Mouse (Mus musculus): Measurements from ENCODE around the gene Necap2.

The Necap2 gene

DNA sequence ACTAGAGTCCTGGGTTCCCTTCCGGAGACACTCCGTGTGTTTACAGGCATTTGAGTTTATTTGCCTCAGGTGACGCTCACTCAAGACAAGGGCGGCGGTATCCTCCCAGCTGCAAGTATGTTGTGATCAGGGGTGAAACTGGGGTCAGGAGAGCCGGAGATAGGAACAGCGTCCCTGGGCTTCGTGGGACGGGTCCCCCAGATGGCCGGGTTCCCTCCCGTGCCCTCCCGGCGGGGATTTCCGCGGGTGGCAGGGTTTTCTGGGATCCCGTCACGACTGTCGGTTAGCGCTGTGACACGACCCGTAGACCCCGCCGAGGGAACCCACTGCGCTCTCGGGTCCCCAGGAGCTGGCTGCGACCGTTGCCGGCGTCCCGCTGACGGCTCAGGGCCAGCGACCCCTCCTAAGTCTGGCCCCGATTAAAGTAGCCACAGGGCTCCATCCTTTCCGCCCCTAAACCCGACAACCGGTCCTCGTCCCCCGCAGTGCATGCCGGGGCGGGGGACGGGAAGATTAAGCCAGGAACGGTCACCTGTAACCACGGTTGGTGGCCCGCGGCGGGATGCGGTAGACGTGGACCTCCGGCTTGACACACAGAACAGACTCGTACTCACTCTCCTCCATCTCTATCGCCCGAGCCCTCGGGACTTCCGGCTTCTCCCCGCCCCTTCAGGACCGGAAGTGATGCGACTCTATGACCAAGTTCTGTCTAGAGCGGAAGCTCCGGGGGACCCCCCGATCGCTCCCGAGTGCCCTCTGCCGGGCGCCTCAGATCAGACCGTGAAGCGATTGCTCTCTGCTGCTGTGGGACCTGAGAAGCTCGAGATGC lies at the start of gene Necap2:
Gene Necap2, minus strand, starts transcription at position 677 of the 829 bp plus-strand sequence.
- DNase-seq (ENCODE audit: low spot score in 2 of 2): peak; percentile 90 to 94

DNA sequence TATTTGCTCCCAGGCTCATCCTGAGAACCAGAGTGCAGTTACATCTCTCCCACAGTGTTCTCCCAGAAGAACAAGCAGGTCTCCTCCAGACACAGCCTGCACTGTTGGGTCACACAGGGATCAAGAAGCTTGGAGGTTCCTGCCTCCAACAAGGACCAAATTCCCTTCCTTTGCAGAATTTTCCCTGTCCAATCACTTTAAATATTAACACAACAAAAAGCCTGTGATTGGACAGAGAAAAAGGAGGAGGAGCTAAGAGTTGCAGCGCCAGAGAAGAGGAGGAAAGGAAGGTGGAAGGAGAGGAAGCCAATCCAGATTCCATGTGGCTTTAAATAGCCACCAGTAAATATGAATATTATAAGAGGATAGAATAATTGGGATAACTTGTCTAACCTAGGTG lies 44.9 kb upstream of the Necap2 start:
- no peak for DNase-seq (ENCODE audit: low spot score in 2 of 2)

DNA sequence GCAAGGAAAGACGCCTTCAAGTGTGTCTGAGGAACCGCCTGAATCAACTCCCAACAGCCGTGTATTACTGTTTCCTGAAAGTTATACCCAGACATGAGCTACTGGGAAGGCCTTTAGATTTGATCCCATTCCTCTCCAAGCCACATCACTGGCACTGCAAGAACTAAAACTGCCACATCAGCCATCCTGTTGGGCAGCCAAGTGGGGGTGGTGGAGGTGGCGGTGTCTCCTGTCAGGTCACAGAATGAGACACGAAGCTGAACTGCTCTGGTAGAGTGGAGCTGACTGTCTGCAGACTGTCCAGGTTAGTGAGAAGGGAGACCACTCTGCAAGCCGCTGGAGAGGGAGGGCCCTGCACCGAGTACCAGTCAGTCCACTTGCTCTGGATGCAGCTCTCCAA lies 44.5 kb upstream of the Necap2 start:
- DNase-seq (ENCODE audit: low spot score in 2 of 2): no peak

DNA sequence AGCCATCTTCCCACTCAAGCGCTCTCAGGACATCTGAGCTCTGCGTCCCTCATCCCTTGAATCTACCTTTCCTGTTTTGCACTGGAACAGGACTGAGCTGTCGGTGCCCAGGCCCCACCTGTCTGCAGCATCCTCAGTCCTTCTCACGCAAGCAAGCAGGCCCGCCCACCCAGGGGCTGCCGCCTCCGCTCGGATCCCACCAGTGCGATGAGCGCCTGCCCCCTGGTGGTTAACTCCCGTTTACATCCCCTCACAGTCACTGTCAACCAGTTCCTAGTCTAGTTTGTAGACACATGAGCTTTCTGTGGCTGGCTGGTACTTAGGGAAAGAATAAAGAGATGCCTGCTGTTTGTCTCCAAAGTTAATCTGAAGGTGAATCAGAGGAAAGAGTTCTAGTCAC lies 42.5 kb upstream of the Necap2 start:
- DNase-seq (ENCODE audit: low spot score in 2 of 2): no peak

DNA sequence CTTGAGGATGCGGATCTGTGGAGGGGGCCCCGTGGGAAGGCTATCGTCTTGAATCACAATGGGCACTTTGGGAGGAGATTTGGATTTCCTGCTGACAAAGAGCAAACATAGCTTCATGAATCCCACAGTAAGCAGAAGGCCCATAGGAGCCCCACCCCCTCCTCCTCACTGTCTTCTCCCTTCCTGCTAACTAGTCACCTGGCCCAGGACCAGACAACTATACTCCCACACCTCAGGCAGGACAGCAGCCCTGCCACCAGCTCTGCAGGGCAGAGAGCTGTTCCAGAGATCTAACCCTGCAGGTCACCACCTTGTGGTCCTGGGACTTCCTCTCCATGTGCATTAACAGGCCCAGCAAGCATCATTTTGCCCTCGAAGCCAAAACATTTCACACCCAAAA lies 40.5 kb upstream of the Necap2 start:
- no peak for DNase-seq (ENCODE audit: low spot score in 2 of 2)

- DNase-seq (ENCODE audit: low spot score in 2 of 2): no peak
These were observed 37.2 kb upstream of the Necap2 start for GRCm38 (mm10) chr4:141115398-141115797.

DNA sequence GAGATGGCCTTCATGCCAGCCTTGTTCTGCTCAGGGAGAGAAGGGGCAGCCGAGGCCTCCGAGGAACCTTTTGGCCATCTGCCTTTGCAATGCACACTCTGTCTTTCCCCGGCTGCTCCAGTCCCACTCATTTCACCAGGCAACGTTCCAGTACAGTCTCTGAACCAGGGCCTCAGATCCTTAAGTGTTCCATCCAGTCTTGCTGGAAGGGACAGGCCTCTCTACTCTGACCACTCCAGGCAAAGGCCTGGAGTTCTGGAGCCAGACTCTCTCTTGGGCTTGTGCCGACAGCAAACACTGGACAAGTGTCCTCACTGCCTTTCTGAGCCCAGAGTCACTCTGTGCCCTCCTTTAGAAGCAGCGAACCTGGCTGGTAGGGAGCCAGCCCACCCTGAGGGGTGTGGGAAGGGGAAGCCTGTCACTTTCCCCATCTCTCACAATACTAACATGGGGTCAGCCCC lies 36.4 kb upstream of the Necap2 start:
- DNase-seq (ENCODE audit: low spot score in 2 of 2): no peak

DNA sequence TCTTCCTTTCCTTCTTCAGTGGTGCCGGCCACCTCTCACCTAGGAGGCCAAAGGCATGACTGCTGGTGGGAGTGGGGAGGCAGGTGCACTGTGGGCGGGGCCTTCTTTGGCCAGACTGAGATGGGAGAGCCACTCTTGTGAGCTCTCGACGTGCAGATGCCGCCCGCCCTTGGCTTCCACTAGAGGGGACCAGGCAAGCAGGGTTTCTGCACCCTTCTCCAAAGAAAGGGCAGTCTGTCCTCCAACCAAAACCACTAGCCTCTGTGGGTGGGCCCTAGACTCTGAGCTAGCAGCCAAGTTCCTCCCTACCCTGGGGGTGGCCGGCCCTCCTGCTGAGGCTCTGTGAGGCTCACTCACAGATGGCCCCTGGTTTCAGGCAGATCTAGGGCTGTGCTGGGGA lies 35.7 kb upstream of the Necap2 start:
- no peak for DNase-seq (ENCODE audit: low spot score in 2 of 2)

DNA sequence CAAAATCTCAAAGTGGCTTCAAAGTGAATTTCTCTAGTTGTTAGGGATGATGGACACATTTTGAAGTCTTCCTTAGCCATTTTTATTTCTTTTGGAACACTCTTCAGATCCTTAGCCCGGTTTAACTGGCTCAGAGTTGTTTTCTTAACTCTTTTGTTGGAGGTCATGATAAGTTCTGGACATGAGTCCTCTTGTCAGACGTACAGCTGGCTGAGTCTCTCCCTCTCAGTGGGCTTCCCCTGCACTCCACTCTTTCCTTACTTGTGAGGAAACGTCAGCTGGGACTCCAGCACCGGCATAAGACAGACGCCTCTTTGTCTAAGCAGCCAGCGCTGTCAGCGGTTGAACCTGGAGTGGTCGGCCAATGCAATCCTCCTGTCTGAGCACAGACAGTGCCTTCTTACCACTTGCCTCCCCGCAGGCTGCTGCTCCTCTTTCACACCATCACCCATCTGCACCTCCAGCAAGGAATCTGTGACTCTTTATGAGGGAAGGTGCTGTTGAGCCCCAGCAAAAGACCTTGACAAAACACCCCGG lies 30.1 kb upstream of the Necap2 start:
- no peak for DNase-seq (ENCODE audit: low spot score in 2 of 2)

DNA sequence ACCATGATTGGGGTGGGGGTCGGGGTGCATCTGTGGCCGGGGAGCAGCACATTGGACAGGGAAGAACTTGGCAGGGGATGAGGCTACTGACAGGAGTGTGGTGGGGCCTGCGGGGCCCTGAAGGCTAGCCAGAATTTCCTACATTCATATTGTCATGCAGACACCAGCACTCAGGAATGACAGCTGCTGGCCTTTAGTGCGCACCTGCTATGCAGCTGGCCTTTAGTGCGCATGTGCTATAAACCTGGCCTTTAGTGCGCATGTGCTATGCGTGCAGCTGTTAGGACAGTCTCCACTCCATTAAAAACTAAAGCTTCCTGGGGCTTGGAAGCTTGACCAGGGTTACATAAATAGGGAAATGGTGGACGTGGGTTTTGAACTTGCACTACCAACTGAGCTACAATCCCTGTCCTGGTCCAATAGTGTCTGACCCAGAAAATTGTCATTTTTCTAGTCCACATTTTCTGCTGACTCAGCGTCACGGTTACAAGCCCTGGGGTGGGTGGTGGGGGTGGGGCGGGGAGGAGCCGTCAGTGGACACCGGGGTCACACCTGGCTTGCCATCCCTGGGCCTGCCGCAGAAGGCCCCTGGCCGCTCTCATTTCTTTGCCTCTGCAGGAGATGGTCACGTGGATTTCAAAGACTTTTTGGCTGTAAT lies 28.5 kb upstream of the Necap2 start:
- no peak for DNase-seq (ENCODE audit: low spot score in 2 of 2)

DNA sequence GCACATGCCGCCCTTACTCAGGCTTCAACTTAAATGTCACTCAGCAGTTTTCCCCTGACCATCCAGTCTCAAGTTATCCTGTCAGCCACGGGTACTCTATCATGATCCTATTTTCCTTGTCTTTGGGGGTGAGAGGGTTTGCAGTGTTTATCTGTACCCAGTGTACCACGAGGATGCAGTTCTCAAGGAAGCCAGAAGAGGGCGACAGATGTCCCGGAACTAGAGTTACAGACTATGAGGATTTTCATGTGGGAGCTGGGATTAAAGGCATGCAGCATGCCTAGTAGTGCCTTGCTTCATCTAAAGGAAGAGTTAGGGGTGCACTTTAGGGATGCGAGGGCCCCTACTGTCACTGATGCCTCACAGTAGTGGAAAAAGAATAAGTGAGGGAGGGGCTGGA lies 23.7 kb upstream of the Necap2 start:
- DNase-seq (ENCODE audit: low spot score in 2 of 2): no peak

- no peak for DNase-seq (ENCODE audit: low spot score in 2 of 2)
These were observed 23.1 kb upstream of the Necap2 start for GRCm38 (mm10) chr4:141101291-141101690.

DNA sequence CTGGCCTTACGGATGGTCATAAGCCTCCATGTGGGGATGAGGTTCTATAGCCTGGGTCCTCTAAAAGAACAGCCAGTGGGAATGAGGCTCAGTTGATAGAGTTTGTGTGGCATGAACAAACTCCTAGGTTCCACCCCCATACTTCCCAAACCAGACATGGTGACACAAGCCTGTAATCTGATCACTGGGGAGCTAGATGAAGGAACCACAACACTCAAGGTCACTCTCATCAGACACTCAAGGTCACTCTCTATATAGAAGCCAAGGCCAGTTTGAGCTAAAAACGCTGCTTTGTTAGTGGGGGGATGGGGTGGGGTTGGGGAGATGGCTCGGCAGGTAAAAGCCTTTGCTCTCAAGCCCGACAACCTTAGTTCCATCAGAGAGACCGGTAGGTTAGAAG lies 21.8 kb upstream of the Necap2 start:
- DNase-seq (ENCODE audit: low spot score in 2 of 2): no peak

DNA sequence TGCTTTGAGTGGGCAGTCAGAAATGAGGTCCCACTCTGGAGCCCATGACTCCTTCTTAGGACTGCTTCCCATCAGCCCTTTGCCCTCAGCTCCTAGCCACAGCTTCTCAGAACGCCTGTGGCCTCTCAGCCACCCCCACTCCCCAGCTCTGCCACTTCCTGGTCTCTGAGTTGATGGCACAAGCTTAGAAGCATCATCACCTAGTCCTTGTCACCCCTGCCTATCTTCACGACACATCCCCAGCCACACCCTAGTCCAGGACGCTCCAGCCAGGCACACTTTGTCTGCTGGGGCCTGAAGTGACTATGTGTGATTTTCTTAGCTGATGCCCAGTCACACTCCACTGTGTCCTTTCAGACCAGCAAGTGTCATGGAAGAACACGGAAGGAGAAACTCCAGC lies 20.8 kb upstream of the Necap2 start:
- no peak for DNase-seq (ENCODE audit: low spot score in 2 of 2)

- no peak for DNase-seq (ENCODE audit: low spot score in 2 of 2)
These were observed 18.6 kb upstream of the Necap2 start for GRCm38 (mm10) chr4:141096710-141097109.

GRCm38 (mm10) chr4:141095016-141095415 lies 16.9 kb upstream of the Necap2 start:
- DNase-seq (ENCODE audit: low spot score in 2 of 2): no peak

DNA sequence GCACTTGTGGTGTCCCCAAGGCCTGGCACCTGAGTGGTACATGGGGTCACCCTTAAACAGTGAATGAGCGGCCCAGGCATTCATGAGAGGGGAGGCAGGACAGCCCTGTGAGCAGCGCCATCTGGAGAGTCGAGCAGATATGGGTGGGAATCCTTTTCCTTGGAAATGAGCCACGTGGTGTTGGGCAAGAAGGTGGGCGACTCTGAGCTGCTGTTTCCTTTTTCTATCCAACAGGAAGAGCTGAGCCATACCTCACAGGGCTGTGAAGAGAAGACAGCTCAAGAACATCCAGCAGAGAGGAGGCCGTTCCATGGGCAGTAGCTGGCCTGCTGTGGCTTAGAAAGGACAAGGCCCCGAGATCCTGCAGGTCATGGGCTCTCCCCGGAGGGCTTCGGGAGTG lies 10.6 kb upstream of the Necap2 start:
- DNase-seq (ENCODE audit: low spot score in 2 of 2): no peak

- no peak for DNase-seq (ENCODE audit: low spot score in 2 of 2)
These were observed 9.9 kb upstream of the Necap2 start, which contains the start of gene Spata21 for GRCm38 (mm10) chr4:141088033-141088432. Gene Spata21, plus strand, starts transcription at chr4:141088333.

- DNase-seq (ENCODE audit: low spot score in 2 of 2): no peak
These were observed 8.7 kb upstream of the Necap2 start for GRCm38 (mm10) chr4:141086862-141087261.

DNA sequence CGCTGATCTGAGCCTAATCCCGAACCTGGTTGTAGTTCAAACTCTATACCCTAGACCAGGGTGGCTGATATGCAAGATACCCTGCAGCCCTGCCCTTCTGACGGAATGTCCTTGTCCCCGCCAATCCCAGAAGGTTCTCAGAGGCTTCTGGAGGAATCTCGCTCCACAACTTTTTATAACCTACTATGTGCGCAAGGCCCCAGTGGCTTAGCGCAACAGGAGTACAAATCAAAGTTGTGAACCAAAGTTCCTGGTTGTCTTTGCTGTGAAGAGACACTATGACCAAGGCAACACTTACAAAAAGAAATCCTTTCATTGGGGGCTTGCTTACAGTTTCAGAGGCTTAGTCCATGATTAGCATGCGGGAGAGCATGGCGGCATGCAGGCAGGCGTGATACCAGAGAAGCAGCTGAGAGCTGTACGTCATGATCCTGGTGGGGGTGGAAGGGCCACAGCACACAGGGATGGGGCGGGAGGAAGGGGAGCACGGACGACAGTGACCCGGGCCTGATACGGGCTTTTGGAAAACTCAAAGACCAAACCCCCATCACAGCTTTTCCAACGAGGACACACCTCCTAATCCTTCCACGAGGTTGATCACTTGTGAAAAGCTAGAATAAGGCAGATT lies 467 bp upstream of the Necap2 start:
- DNase-seq (ENCODE audit: low spot score in 2 of 2): no peak

GRCm38 (mm10) chr4:141076761-141077506 lies 1.2 kb downstream of the Necap2 start:
- DNase-seq (ENCODE audit: low spot score in 2 of 2): no peak

- no peak for DNase-seq (ENCODE audit: low spot score in 2 of 2)
These were observed 4.0 kb downstream of the Necap2 start for GRCm38 (mm10) chr4:141074109-141074508.

All from urinary bladder, postnatal 36 days (tissue).